Mouse (Mus musculus) C2C12 (cell line): Measurements from ENCODE around the gene Stk11ip. TPM values are rescaled to one million over a fixed set of nuclear protein-coding genes. Genes with fewer than 3 reads are reported as not detected.

Experiments
- H3K27me3 ChIP-seq: one replicate; pipeline ENCODE4 v1.6.1; 2011; ENCODE audit not compliant: control insufficient read depth, insufficient read depth, insufficient read length
- H3K36me3 ChIP-seq: one replicate; pipeline ENCODE4 v1.6.1; 2011; ENCODE audit not compliant: control insufficient read depth, insufficient read depth
- H3K4me3 ChIP-seq: one replicate; pipeline ENCODE4 v1.5.1; 2011; ENCODE audit warnings: mild to moderate bottlenecking, control low read depth; ENCODE audit not compliant: poor library complexity, insufficient read depth, severe bottlenecking
- H3K79me2 ChIP-seq: one replicate; pipeline ENCODE4 v1.6.1; 2011; ENCODE audit not compliant: control insufficient read depth, insufficient read depth
- H3K79me3 ChIP-seq: one replicate; pipeline ENCODE4 v1.6.1; 2011; ENCODE audit warnings: low read depth, control low read depth
- H3ac ChIP-seq: one replicate; pipeline ENCODE3; 2011; ENCODE audit warnings: low read depth; ENCODE audit not compliant: control insufficient read depth, insufficient read length
- CEBPB ChIP-seq: IDR thresholded peaks from one replicate; pipeline ENCODE4 v1.6.1; 2011; ENCODE audit warnings: low read depth, mild to moderate bottlenecking, control low read depth, moderate library complexity
- CTCF ChIP-seq: IDR thresholded peaks from one replicate; pipeline ENCODE4 v1.5.1; 2011; ENCODE audit not compliant: control insufficient read depth, insufficient read depth, insufficient read length
- FOSL1 ChIP-seq: IDR thresholded peaks from one replicate; pipeline ENCODE4 v1.8.0; 2011; ENCODE audit warnings: mild to moderate bottlenecking, low read length; ENCODE audit not compliant: poor library complexity, insufficient read depth, severe bottlenecking
- MAX ChIP-seq: IDR thresholded peaks from one replicate; pipeline ENCODE4 v1.6.1; 2011; ENCODE audit warnings: mild to moderate bottlenecking, control low read depth
- MYOD1 ChIP-seq: IDR thresholded peaks from one replicate; pipeline ENCODE4 v1.6.1; 2011; ENCODE audit warnings: low read depth; ENCODE audit not compliant: control insufficient read depth, insufficient read length
- MYOG ChIP-seq: IDR thresholded peaks from one replicate; pipeline ENCODE4 v1.6.1; 2011; ENCODE audit not compliant: control insufficient read depth, insufficient read length; ENCODE audit errors: extremely low read depth
- USF1 ChIP-seq: IDR thresholded peaks from one replicate; pipeline ENCODE4 v1.6.1; 2011; ENCODE audit warnings: low read depth, mild to moderate bottlenecking, control low read depth, moderate library complexity
- polyA plus RNA-seq: library from polyadenylated mRNA; unstranded; fragments of >200 nt; fragmentation: generic; extraction: Trizol; gene quantifications from one replicate; pipeline ENCODE4 v1.2.1, GENCODE M21; 2012; ENCODE audit warnings: missing spikeins

Stk11ip gene
- polyA plus RNA-seq, 1 experiment: 7.4 TPM

- no peaks in the 10 kb centered on the region for H3K79me2 ChIP-seq
- H3K4me3 ChIP-seq: no peak overlapping the region
- no peaks in the 10 kb centered on the region for H3K27me3 ChIP-seq
- no peak overlapping the region for H3ac ChIP-seq
- no peak for TF ChIP-seq CEBPB
- no peak for TF ChIP-seq FOSL1
- TF ChIP-seq MAX: no peak
- no peak for TF ChIP-seq MYOG
- TF ChIP-seq USF1: no peak
- no peak for TF ChIP-seq MYOD1
- no peak for TF ChIP-seq CTCF
- H3K79me3 ChIP-seq: no peaks in the 10 kb centered on the region
- peaks cover 7% of the 10 kb centered on the region for H3K36me3 ChIP-seq
Measured at GRCm38 (mm10) chr1:75538597-75539190, 17.4 kb downstream of the Stk11ip start.

DNA sequence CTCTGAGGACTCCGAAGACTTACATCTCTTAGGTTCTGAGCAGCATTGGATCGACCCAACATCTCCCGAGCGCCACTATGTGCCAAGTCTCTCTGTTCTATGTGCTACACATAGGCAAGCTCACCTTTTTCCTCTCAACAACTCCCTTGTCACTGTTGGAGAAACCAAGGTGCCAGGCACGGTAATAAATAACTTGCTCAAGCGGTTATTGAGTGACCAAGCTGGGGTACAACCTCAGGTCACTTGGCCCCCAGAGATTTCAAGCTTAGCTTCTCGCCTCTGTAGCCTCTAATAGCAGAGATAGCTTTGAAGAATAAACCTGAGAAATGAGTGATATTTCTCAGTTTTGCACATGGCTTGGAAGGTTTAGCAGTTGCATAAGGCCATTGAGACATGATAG lies 20.2 kb downstream of the Stk11ip start:
- no peaks in the 10 kb centered on the region for H3K79me3 ChIP-seq
- H3K36me3 ChIP-seq: peaks cover 7% of the 10 kb centered on the region
- no peak overlapping the region for H3ac ChIP-seq
- H3K27me3 ChIP-seq: no peaks in the 10 kb centered on the region
- no peaks in the 10 kb centered on the region for H3K79me2 ChIP-seq
- TF ChIP-seq USF1: no peak
- no peak overlapping the region for H3K4me3 ChIP-seq

- no peak for TF ChIP-seq MYOD1
- TF ChIP-seq CEBPB: no peak
- no peak for TF ChIP-seq MYOG
- TF ChIP-seq FOSL1: no peak
- TF ChIP-seq CTCF: no peak
- no peak for TF ChIP-seq MAX
- no peak for TF ChIP-seq USF1
- H3K36me3 ChIP-seq: no peaks in the 10 kb centered on the region
- no peaks in the 10 kb centered on the region for H3K79me2 ChIP-seq
- H3K4me3 ChIP-seq: no peak overlapping the region
- H3K79me3 ChIP-seq: no peaks in the 10 kb centered on the region
- H3ac ChIP-seq: no peak overlapping the region
- no peaks in the 10 kb centered on the region for H3K27me3 ChIP-seq
Measured at GRCm38 (mm10) chr1:75544351-75544750, 23.0 kb downstream of the Stk11ip start.

- no peaks in the 10 kb centered on the region for H3K27me3 ChIP-seq
- TF ChIP-seq MYOD1: no peak
- no peak for TF ChIP-seq CEBPB
- TF ChIP-seq MAX: no peak
- no peak for TF ChIP-seq CTCF
- no peak for TF ChIP-seq FOSL1
- TF ChIP-seq MYOG: no peak
- no peak for TF ChIP-seq USF1
- H3K79me2 ChIP-seq: no peaks in the 10 kb centered on the region
- peak within 1 kb of the TSS; percentile 36 for H3K4me3 ChIP-seq
- H3K36me3 ChIP-seq: no peaks in the 10 kb centered on the region
- H3K79me3 ChIP-seq: no peaks in the 10 kb centered on the region
- H3ac ChIP-seq: peak within 1 kb of the TSS; percentile 71
Measured at GRCm38 (mm10) chr1:75545965-75546956, 24.9 kb downstream of the Stk11ip start, which contains the start of gene Slc4a3. TSS of gene Slc4a3 (plus strand) at chr1:75546266.

DNA sequence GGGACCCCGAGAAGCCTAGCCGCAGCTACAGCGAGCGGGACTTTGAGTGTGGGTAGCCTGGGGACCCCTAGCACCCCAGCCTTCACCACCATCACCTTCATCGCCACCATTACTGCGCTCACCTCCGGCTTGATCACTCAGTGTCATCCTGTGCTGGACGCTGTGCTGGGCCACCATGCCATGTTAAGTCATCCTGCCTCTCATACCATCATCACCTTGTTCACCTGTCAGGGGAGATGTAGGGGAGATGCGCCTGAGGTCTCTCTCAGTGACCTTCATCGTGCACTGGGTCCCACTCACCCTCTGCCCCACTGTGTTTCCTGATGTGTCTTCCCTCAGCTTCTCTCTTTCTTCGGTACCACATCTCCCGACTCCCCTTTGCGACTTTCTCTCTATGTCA lies 26.0 kb downstream of the Stk11ip start:
- Histone ChIP-seq H3K4me3 (no peak overlapping the region), H3ac (no peak overlapping the region), H3K27me3 (no peaks in the 10 kb centered on the region), H3K36me3 (no peaks in the 10 kb centered on the region), H3K79me2 (no peaks in the 10 kb centered on the region), H3K79me3 (no peaks in the 10 kb centered on the region)
- TF ChIP-seq MAX (no peak), MYOD1 (no peak), CEBPB (no peak), FOSL1 (no peak), MYOG (no peak), USF1 (no peak), CTCF (no peak)

- Histone ChIP-seq H3K27me3 (no peaks in the 10 kb centered on the region), H3K4me3 (no peak overlapping the region), H3ac (no peak overlapping the region), H3K36me3 (no peaks in the 10 kb centered on the region), H3K79me2 (no peaks in the 10 kb centered on the region), H3K79me3 (no peaks in the 10 kb centered on the region)
- TF ChIP-seq MYOD1 (no peak), MAX (no peak), CEBPB (no peak), MYOG (no peak), USF1 (no peak), CTCF (no peak), FOSL1 (no peak)
Measured at GRCm38 (mm10) chr1:75548083-75548482, 26.8 kb downstream of the Stk11ip start.
